Mouse (Mus musculus) midbrain, embryonic 10.5 days (tissue): ENCODE measurements around the gene Gucy1b1. TPM values are rescaled to one million over a fixed set of nuclear protein-coding genes. Genes with fewer than 3 reads are reported as not detected.

Experiments used
- DNase-seq: peaks from one replicate; pipeline ENCODE4 v3.0.0-alpha.2; 2017; ENCODE audit warnings: low spot score
- H3K27ac ChIP-seq: fragments of 300-500 bp; sonication (generic); replicated peaks from 2 replicates; pipeline ENCODE4 v1.5.1; 2016; ENCODE audit warnings: mild to moderate bottlenecking
- H3K27me3 ChIP-seq: fragments of 300-500 bp; sonication (generic); 2 replicates; pipeline ENCODE4 v1.6.1; 2016; ENCODE audit warnings: low read depth, mild to moderate bottlenecking; ENCODE audit not compliant: poor library complexity, severe bottlenecking
- H3K36me3 ChIP-seq: fragments of 300-500 bp; sonication (generic); 2 replicates; pipeline ENCODE4 v1.6.1; 2016; ENCODE audit warnings: mild to moderate bottlenecking, moderate library complexity
- H3K4me1 ChIP-seq: fragments of 300-500 bp; sonication (generic); 2 replicates; pipeline ENCODE4 v1.6.1; 2016
- H3K4me3 ChIP-seq: fragments of 300-500 bp; sonication (generic); 2 replicates; pipeline ENCODE4 v1.5.1; 2016; ENCODE audit warnings: mild to moderate bottlenecking, moderate library complexity
- H3K9me3 ChIP-seq: fragments of 300-500 bp; sonication (generic); replicated peaks from 2 replicates; pipeline ENCODE4 v1.6.1; 2016; ENCODE audit warnings: mild to moderate bottlenecking
- WGBS: fragments of 180-500 bp; shearing (Covaris S2); methylation state at CpG from one replicate; pipeline ENCODE4 v1.1.7; 2016; 5-methylcytosine and 5-hydroxymethylcytosine counted together
- polyA plus RNA-seq: library from polyadenylated mRNA; unstranded; fragments of >200 nt; fragmentation: Nextera tagmentation; extraction: Ambion mirVana; gene quantifications from 2 replicates; pipeline ENCODE4 v1.2.1, GENCODE M21; 2016

The Gucy1b1 gene
- polyA plus RNA-seq = 5.6 and 6.8 TPM in 2 replicates

DNA sequence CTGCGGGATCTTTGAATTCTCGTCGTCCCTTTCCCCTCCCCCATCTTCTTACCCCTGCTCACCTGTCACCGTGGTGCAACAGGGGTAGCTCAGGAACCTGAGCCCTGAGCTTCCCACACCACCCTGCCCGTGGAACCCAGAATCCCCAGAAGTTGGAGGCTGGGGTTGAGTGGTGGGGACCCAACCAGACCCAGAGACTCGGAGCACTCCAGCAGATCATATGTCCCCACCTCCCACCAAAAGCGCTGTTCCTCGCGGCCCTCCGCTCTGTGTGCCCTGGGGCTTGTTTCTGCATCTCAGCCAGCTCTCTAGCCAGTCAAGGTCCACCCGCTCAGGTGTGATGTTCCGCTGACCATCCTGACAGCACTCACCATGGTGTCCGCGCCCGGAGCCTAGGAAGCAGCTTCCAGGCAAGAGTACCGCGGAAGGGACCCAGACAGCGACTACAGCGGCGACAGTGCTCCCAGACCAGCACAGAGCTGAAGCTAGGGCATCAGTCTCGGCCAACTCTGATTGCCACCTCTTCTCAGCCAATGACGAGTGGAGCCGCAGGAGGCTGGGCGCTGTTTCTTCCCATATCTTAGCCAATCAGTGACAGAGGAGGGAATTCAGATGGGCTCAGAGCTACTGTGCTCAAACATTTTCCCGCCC lies at the start of gene Gucy1b1:
TSS of gene Gucy1b1 (minus strand) at position 489 of the 651 bp plus-strand sequence.
- WGBS = 1% methylated on average over 25 of the region's 25 CpGs

DNA sequence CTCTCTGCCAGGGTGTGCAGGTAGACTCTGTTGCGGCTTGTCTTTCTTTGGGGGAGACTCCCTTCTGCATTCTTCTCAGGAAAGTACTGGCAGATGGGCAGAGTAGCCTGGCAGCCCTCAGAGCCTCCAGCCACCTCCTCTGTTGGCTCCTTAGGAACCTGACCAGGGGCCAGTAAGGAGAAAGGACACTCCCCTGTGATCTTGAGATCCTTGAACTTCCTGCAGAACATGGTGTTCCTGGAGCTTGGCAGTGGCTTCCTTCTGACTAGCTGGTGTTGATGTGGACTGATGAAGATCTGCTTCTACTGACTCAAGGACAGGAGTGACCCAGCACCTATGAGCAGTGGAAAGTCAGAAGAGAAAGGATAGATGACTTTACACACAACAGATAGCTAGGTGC lies 44.4 kb upstream of the Gucy1b1 start:
- no peaks in the 10 kb centered on the region for H3K4me1 ChIP-seq
- H3K9me3 ChIP-seq = no peaks in the 10 kb centered on the region; the same call in 1 of the 2 replicates
- H3K27me3 ChIP-seq = no peaks in the 10 kb centered on the region
- no peaks in the 10 kb centered on the region for H3K36me3 ChIP-seq
- no peak for DNase-seq
- 81% methylated on average over 1 of the region's 1 CpGs for WGBS
- no peak overlapping the region for H3K27ac ChIP-seq
- H3K4me3 ChIP-seq = no peak overlapping the region

More for the DNA sequence above, at the start of gene Gucy1b1:
- Histone ChIP-seq H3K27ac (peak within 1 kb of the TSS; percentile 60), H3K27me3 (peaks cover 27% of the 10 kb centered on the region), H3K4me1 (peaks cover 11% of the 10 kb centered on the region), H3K4me3 (peak within 1 kb of the TSS; percentile 56), H3K9me3 (no peaks in the 10 kb centered on the region), H3K36me3 (no peaks in the 10 kb centered on the region)
- peak; percentile 79 for DNase-seq

DNA sequence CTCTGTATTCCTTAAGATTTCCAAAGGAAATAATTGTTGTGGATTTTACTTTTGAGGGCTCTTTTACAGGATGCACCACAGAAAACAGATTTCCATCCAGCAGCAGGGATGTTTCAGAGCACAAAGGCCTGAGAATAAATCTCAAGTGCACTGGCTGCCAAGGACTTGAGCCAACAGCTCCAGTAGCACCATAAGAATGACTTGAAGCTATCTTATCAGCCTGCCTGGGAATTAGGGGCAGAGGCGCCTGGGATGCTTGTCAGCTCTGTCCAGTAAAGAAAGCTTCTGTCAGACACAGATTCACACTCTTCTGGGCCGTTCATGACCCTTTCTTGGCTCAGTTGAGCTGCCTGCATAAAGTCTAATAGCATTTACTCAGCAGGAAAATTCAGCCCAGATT lies 38.0 kb upstream of the Gucy1b1 start:
- H3K36me3 ChIP-seq = no peaks in the 10 kb centered on the region
- no peak overlapping the region for H3K27ac ChIP-seq
- H3K9me3 ChIP-seq = no peaks in the 10 kb centered on the region
- H3K4me1 ChIP-seq = no peaks in the 10 kb centered on the region
- H3K4me3 ChIP-seq = no peak overlapping the region
- H3K27me3 ChIP-seq = no peaks in the 10 kb centered on the region
- WGBS = 64% methylated on average over 2 of the region's 2 CpGs
- no peak for DNase-seq

DNA sequence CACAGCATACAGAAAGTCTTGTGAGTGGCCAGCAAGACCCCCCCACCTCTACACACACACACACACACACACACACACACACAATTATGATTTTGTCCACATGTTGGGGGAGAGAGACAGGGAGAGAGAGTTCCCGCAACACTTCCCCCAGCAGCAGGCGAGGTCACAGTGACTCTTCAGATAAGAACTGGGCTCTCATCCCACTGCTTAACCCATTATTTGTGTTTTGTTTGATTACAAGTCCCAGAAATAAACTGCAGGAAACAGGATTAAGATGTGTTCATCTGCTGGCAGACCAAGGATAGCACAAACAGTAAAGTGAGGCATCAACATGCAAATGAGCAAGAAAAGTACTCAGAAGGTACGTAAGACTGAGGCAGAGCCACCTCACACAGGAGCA lies 37.5 kb upstream of the Gucy1b1 start:
- H3K4me3 ChIP-seq = no peak overlapping the region
- no peaks in the 10 kb centered on the region for H3K27me3 ChIP-seq
- H3K27ac ChIP-seq = no peak overlapping the region
- H3K36me3 ChIP-seq = no peaks in the 10 kb centered on the region
- 89% methylated on average over 3 of the region's 3 CpGs for WGBS
- no peaks in the 10 kb centered on the region for H3K4me1 ChIP-seq
- H3K9me3 ChIP-seq = no peaks in the 10 kb centered on the region
- DNase-seq = no peak

DNA sequence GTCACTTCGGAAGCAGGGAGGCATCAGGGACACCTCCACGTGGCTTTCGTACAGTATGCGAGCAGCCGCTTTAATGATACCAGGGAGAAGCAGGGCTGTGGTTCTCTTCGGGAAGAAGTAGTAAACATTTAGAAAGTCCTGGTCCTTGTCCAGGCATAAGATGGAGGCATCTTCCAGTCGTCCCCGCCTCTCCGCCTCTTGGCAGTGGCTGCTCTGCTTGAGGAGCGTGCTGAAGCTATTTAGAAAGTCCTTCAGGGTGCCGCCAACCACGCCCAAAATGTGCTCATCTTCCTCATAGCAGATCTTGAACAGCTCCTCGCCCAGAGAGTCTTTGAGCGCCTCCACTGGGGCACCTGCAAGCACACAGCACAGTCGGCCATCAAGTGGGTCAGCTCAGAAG lies 34.5 kb upstream of the Gucy1b1 start:
- no peak for DNase-seq
- no peaks in the 10 kb centered on the region for H3K27me3 ChIP-seq
- no peaks in the 10 kb centered on the region for H3K36me3 ChIP-seq
- H3K9me3 ChIP-seq = no peaks in the 10 kb centered on the region
- no peaks in the 10 kb centered on the region for H3K4me1 ChIP-seq
- 90% methylated on average over 15 of the region's 15 CpGs for WGBS
- H3K27ac ChIP-seq = no peak overlapping the region
- no peak overlapping the region for H3K4me3 ChIP-seq

DNA sequence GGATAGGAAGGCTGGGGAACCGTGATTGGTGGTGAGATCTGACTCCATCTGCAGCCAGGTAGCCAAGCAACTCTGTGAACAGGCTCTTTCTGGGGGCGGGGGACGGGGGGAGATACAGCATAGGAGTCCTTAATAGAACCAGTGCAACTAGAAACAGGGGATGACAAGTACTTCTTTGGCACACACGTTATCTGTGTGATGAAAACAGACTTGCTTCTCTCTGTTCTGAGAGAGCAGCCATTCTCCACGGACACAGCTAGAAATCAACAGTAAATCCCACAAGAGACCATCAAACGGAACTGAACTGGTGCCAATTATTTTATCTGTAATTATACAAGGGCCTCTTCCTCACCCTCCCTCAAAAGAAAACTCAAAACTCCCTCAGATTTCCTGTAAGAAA lies 29.7 kb upstream of the Gucy1b1 start:
- DNase-seq = no peak
- H3K9me3 ChIP-seq = no peaks in the 10 kb centered on the region
- H3K36me3 ChIP-seq = no peaks in the 10 kb centered on the region
- no peaks in the 10 kb centered on the region for H3K4me1 ChIP-seq
- H3K27ac ChIP-seq = no peak overlapping the region
- 86% methylated on average over 6 of the region's 6 CpGs for WGBS
- no peaks in the 10 kb centered on the region for H3K27me3 ChIP-seq
- H3K4me3 ChIP-seq = no peak overlapping the region

DNA sequence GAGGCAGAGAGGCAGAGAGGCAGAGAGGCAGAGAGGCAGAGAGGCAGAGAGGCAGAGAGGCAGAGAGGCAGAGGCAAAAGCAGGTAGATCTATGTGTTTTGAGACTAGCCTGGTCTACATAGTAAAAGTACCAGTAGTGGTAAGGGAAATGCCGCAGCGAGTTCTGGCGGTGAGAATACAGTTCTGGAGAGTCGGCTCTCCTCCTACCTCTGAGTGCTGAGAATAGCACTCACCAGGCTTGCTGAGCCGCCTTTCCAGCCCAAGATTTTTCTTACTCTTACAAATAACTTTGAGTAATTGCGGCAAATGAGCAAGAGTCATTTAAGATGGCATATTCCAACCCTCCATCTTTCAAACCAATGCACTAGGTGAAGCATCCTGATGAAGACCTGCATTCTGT lies 24.6 kb upstream of the Gucy1b1 start:
- Histone ChIP-seq H3K4me1 (no peaks in the 10 kb centered on the region), H3K27me3 (no peaks in the 10 kb centered on the region), H3K27ac (no peak overlapping the region), H3K4me3 (no peak overlapping the region), H3K36me3 (no peaks in the 10 kb centered on the region), H3K9me3 (no peaks in the 10 kb centered on the region)
- 78% methylated on average over 6 of the region's 6 CpGs for WGBS
- no peak for DNase-seq

DNA sequence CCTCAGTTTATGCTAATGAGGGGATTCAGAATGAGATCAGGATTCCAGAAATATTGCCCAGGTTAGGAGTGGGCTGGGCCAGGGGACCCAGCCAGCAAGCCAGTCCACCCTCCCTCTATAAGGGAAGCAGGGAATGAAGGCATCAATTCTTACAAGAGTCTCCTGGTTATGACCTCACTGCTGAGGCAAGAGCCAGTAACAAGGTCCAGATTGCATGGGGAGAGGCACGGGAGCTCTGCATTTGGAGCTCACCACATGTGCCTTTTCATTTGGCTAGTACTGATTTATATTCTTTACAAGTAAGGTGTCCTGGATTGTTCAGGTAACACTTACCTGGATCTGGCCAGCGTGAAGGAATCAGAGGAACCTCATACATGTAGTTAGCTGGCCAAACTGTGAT lies 22.3 kb upstream of the Gucy1b1 start:
- Histone ChIP-seq H3K4me3 (no peak overlapping the region), H3K4me1 (no peaks in the 10 kb centered on the region), H3K9me3 (no peaks in the 10 kb centered on the region), H3K27me3 (no peaks in the 10 kb centered on the region), H3K36me3 (no peaks in the 10 kb centered on the region), H3K27ac (no peak overlapping the region)
- 88% methylated on average over 2 of the region's 2 CpGs for WGBS
- DNase-seq = no peak

DNA sequence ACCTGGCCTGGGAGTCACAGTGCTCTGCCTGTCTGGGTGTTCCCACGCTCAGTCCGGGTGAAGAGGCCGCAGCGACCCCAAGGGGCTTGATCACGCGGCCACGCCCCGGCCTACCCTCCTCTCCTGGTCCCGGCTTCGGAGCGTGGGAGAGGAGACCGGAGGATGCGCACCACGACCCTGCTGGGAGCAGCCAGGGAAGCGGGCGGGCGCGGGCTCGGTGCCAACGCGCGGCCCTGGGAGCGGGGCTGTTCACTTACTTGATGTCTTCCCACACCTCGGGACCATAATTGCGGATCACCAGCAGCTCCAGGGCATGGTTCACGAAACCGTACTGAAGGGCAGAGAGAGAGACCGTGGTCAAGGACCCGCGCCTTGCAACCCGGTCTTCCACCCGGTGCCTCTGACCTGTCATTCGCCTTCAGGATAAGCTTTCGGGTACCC lies 728 bp downstream of the Gucy1b1 start:
- Histone ChIP-seq H3K4me1 (peaks cover 11% of the 10 kb centered on the region), H3K27ac (peak overlapping the region; percentile 60)

DNA sequence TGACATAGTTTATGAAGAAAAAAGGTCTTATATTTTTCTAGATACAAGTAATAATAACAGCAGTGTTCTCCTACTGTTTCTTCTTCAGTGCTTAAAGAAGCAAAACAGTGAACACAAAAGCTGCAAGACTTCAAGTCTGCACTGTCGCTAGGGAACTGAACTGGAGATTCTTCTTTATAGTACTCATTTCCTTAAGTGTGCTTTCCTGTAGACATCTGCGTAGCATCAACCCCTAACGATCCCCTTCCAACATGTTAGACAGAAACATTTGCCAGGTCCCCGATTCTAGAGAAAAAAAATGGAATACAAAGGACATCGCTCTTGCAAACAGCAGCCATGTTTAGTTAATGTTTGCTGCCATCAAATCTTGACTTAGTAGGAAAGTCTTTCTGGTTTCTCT lies 6.7 kb downstream of the Gucy1b1 start:
- H3K4me1 ChIP-seq = no peaks in the 10 kb centered on the region
- peaks cover 6% of the 10 kb centered on the region for H3K27me3 ChIP-seq
- DNase-seq = no peak
- H3K9me3 ChIP-seq = no peaks in the 10 kb centered on the region
- 90% methylated on average over 5 of the region's 5 CpGs for WGBS
- H3K4me3 ChIP-seq = no peak overlapping the region
- no peaks in the 10 kb centered on the region for H3K36me3 ChIP-seq
- no peak overlapping the region for H3K27ac ChIP-seq

More for the DNA sequence above, 728 bp downstream of the Gucy1b1 start:
- DNase-seq = peak; percentile 63
- under 1% methylated on average over 34 of the region's 34 CpGs for WGBS
- Histone ChIP-seq H3K36me3 (no peaks in the 10 kb centered on the region), H3K4me3 (peak overlapping the region; percentile 56), H3K9me3 (no peaks in the 10 kb centered on the region), H3K27me3 (peaks cover 27% of the 10 kb centered on the region)

DNA sequence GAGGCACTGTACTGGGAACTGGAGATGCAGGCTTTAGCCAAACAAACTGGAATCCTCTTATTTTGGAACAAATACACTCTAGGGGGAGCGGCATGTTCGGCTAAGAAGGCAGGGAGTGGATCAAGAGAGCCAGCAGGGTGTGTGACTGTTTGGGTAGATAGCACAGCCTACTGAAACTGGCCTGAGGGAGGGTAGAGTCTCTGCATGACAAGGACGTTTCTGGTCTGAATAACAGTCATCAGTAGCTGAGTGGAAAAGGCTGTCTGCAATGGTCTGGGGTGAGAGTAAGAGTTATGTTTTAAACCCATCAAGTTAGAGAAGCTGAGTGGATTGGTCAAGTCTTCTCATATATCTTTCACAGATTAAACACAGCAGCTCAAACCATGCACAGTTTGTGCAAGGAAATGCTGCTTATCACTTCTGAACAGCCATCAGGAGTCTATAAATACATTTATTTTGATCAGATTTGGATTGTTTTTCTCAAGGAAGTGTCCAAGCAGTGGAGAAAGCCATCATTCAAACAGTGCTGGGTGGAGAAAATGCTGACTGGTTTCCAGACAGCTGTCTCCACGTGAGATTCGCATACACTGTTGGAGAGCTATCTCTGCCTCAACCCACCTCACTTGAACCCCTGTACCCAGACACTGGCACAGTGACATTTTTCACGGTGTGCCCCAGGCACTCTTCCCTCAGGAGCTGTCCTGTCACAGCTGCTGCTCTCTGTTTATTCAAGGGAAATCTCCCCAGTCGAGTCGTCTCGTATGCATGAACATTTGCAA lies 12.9 kb downstream of the Gucy1b1 start:
- 45% methylated on average over 9 of the region's 9 CpGs for WGBS

DNA sequence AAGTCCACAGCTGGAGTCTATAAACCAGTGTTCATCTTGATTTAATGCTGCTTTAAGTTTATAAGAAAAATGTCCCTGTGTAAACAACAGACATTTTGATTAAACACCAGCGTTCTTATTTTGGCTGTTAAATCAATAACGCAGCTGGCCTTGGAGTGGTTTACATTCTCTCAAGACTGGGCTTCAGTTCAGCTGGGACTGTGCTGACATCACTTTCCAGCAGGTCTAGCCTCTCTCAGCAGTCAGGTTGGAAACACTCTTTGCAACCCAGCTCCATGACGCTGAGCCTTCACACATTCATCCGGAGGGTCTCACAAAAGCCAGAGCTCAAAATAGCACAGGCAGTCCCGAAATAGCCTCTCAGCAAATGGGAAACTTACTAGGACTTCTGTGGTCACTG lies 17.3 kb downstream of the Gucy1b1 start:
- Histone ChIP-seq H3K27ac (no peak overlapping the region), H3K27me3 (no peaks in the 10 kb centered on the region), H3K9me3 (no peaks in the 10 kb centered on the region), H3K4me3 (no peak overlapping the region), H3K36me3 (no peaks in the 10 kb centered on the region), H3K4me1 (peaks cover 9% of the 10 kb centered on the region)
- DNase-seq = no peak
- 72% methylated on average over 5 of the region's 5 CpGs for WGBS

More for the DNA sequence above, 12.9 kb downstream of the Gucy1b1 start:
- no peaks in the 10 kb centered on the region for H3K27me3 ChIP-seq
- H3K4me3 ChIP-seq = no peak overlapping the region
- DNase-seq = no peak
- H3K9me3 ChIP-seq = no peaks in the 10 kb centered on the region
- no peaks in the 10 kb centered on the region for H3K36me3 ChIP-seq
- no peaks in the 10 kb centered on the region for H3K4me1 ChIP-seq
- no peak overlapping the region for H3K27ac ChIP-seq

DNA sequence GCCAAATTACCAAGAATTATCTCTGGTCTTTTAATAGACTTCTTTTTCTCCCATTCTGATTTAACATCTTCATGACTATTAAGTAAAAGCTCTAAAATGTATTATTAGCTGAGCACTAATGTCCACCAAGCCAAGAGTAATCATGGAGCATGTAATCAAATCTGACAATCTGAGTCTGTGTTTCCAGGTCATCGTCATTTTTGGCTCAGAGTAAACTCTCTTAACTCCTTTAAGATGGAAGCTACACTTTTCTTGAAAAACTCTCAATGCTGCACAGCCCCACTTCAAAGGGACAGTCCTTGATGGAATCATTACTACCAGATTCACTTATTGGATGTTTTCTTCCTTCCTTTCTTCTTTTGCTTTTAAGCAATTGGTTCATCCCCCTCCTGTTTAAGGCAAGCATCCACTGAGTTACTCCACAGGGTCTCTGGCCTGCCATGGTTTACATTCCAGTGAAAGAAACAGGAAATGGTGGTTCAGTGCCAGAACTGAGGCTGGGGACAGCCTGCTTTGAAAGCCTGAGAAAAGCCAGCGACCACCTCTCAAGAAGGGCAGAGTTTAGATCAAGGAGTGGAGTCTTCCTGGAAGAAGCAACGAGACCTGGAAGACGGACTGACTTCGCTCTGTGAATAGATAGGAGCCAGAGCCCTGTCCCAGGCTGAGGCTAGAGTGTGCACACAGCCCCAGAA lies 20.1 kb downstream of the Gucy1b1 start:
- 67% methylated on average over 5 of the region's 5 CpGs for WGBS
- no peaks in the 10 kb centered on the region for H3K27me3 ChIP-seq
- DNase-seq = no peak
- no peaks in the 10 kb centered on the region for H3K36me3 ChIP-seq
- H3K27ac ChIP-seq = no peak overlapping the region; the same call in 1 of the 2 replicates
- no peaks in the 10 kb centered on the region for H3K9me3 ChIP-seq
- no peak overlapping the region for H3K4me3 ChIP-seq
- H3K4me1 ChIP-seq = peaks cover 24% of the 10 kb centered on the region
